Mouse (Mus musculus): ENCODE data around the gene Npy5r.

Npy5r gene

GRCm38 (mm10) chr8:66687511-66688329 is at the start of gene Npy5r:
Gene Npy5r (minus strand): TSS chr8:66688128.
- no peak for DNase-seq (ENCODE audit: low read depth in 2 of 2, low spot score in 2 of 2)

GRCm38 (mm10) chr8:66731957-66732356 is 44.0 kb upstream of the Npy5r start:
- DNase-seq (ENCODE audit: low read depth in 2 of 2, low spot score in 2 of 2), result no peak

DNA sequence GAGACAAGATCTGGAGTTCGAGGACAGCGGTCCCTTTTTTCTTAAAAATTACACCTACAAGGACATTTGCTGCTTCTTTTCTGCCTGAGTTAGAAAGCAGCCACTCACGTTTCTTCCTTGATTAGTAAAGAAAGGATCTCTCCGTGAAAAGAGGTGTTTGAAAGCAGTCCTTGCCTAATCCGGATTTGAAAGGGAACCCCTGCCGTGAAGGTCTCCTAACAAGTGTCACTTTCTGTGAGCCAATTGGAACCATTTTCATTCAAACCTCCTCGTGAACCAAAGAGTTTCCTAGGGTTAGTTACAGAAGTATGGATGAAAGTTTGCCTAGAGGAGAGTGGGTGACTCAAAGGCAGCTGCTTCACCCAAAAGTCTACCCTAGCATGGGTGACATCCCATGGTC is 41.5 kb upstream of the Npy5r start:
- no peak for DNase-seq (ENCODE audit: low read depth in 2 of 2, low spot score in 2 of 2)

DNA sequence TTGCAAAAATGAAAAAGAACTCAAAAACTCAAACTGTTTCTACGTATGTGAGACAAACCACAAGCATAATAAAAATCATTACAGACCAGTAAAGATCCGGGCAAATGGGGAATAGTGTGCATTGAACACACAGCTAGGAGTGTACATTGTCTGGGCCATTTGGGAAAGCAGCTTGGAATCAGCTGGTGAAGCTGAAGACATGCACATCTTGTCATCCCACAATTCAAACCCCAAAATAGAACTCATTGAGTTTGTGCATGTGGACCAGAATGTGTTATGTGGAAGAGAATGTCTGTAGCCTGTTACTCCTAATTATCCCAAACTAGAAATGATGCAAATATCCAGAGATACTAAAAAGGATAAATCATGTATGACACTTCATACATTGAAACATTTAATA is 34.9 kb upstream of the Npy5r start:
- DNase-seq (ENCODE audit: low read depth in 2 of 2, low spot score in 2 of 2), result no peak

GRCm38 (mm10) chr8:66714324-66714975 is 26.5 kb upstream of the Npy5r start:
- no peak for DNase-seq (ENCODE audit: low read depth in 2 of 2, low spot score in 2 of 2)

GRCm38 (mm10) chr8:66698782-66699181 is 10.9 kb upstream of the Npy5r start:
- DNase-seq (ENCODE audit: low read depth in 2 of 2, low spot score in 2 of 2), result no peak

DNA sequence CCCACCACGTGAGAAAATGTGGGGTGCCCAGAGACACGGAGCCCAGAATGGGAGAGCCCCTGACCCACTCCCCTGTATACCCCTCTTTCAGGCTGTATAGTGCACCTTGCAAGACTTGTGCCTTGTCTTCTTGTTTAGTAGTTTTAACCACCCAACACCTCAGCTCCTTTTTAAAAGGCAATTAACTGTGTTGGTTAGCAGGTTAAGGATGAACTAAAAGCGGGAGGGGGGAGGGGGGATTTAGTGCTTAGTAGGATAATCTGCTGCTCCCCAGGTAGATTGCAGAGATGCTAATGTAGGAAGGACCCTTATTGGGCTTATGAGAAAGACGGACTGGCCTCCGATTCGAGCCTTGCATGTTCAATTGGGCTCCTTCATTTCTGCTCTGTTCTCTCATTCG is 10.1 kb upstream of the Npy5r start:
- no peak for DNase-seq (ENCODE audit: low read depth in 2 of 2, low spot score in 2 of 2)

DNA sequence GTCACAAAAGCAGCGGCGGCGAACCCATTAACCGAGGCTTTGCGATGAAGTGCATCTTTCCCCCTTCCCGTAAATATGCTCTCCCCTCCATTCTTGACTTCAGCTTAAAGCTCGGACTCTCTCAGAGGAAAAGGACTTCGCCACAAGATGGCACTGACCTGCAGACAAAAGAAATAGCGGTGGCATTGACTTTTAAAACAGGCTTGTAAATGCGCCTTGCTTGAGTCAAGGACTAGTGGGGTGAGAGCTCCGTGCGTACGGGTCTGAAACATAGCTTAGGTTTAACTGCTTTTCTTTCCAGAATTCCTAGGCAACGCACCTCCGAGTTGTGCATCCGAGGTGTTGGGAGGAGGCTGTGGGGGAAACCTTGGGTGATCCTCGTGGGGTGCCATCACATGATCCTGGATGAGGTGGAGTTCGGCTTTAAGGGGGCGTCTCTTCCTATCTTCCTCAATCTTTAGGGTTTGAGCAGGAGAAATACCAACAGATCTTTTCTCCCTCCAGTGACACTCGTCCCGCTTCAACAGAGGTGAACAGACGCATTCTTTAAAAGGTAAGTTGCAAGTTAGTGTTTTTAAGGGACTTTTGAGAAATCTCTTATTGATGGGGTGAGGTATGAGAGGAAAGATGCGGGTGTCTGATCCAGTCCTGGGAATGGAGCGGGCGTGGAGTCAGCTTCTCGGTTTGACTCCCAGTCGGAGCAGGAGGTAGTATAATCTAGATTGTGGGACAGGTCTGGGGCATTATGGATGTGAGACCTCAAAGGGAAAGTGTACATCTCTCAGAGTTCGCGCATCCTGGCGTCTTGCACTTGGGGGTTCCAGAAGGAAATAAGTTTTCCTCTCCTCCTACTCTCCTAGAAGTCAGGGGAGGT is 9.3 kb upstream of the Npy5r start, which contains the start of gene Npy1r:
Npy1r (plus strand) TSS at position 223 of the 874 bp plus-strand sequence.
- DNase-seq (ENCODE audit: low read depth in 2 of 2, low spot score in 2 of 2), result no peak

GRCm38 (mm10) chr8:66690402-66690801 is 2.5 kb upstream of the Npy5r start:
- no peak for DNase-seq (ENCODE audit: low read depth in 2 of 2, low spot score in 2 of 2)

- no peak for DNase-seq (ENCODE audit: low read depth in 2 of 2, low spot score in 2 of 2)
Measured at GRCm38 (mm10) chr8:66688799-66689198, 871 bp upstream of the Npy5r start.

GRCm38 (mm10) chr8:66688395-66688794 is 467 bp upstream of the Npy5r start:
- DNase-seq (ENCODE audit: low read depth in 2 of 2, low spot score in 2 of 2), result no peak

DNA sequence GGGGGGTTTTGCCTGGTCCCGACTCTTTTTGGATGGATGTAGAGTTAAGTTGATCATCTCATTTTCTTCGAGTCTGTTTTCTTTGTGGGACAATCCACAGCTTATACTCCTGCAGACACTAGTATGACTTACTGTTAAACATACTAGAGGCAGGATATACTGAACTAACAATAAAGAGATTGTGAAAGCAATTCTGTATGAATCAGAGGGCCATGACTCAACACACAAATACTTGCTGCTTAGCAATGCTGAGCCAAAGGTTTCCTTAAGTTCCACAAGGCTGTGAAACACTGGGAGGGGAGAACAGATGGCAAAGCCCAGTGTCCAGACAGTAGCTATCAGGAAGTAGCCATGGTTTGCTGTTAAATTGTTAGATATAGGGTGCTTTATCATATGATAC is 6.7 kb downstream of the Npy5r start:
- DNase-seq (ENCODE audit: low read depth in 2 of 2, low spot score in 2 of 2), result no peak

DNA sequence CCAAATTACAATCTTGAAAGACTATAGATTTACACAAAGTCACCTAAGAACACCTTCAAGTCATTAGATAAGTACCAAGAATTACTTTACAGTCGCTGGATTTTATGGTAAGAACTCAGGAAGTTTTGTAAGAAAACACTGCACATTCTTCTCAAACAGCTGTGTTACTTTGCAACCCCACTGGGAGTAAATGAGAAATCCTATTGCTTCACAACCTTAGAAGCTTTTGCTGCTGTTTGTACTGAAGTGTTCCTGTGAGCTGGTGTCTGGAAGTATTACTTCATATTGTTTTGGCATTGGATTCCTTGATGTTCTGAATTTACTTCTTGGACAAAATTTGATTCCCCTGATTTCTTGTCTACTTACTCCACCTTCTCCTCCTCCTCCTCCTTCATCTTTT is 57.2 kb downstream of the Npy5r start:
- DNase-seq (ENCODE audit: low read depth in 2 of 2, low spot score in 2 of 2), result no peak
